Mouse (Mus musculus): ENCODE measurements around the gene Wdr66. TPM values are rescaled to one million over a fixed set of nuclear protein-coding genes. Genes with fewer than 3 reads are reported as not detected.

Wdr66 gene
- polyA plus RNA-seq, 1 experiment from 2014 or later: 1.1 TPM

GRCm38 (mm10) chr5:123301780-123302521, 50.0 kb downstream of the Wdr66 start:
- whole genome bisulfite sequencing: 79% methylated on average over 20 of the region's 20 CpGs

GRCm38 (mm10) chr5:123307630-123308282, 55.9 kb downstream of the Wdr66 start:
- H3K4me1 ChIP-seq (ENCODE audit: control insufficient read depth, insufficient read depth, low read length): no peaks in the 10 kb centered on the region
- H3K9me3 ChIP-seq (replicated peaks; ENCODE audit: control insufficient read depth, low read length): no peaks in the 10 kb centered on the region
- ATAC-seq (ENCODE audit: insufficient read depth, low FRiP score): no peak
- no peak overlapping the region for H3K9ac ChIP-seq (ENCODE audit: low read length)
- WGBS: 74% methylated on average over 18 of the region's 18 CpGs
- H3K27ac ChIP-seq (ENCODE audit: low read length): no peak overlapping the region
- no peak overlapping the region for H3K4me3 ChIP-seq (replicated peaks; ENCODE audit: low read length)
- H3K36me3 ChIP-seq (ENCODE audit: control insufficient read depth, insufficient read depth, low read length): no peaks in the 10 kb centered on the region
- H3K27me3 ChIP-seq (ENCODE audit: control insufficient read depth, insufficient read depth, low read length): no peaks in the 10 kb centered on the region
- no peak overlapping the region for H3K4me2 ChIP-seq (ENCODE audit: low read depth, low read length)

More at GRCm38 (mm10) chr5:123301780-123302521, 50.0 kb downstream of the Wdr66 start:
- Histone ChIP-seq H3K4me1 (ENCODE audit: control insufficient read depth, insufficient read depth, low read length) (no peaks in the 10 kb centered on the region), H3K9ac (ENCODE audit: low read length) (no peak overlapping the region), H3K9me3 (replicated peaks; ENCODE audit: control insufficient read depth, low read length) (no peaks in the 10 kb centered on the region), H3K4me2 (ENCODE audit: low read depth, low read length) (no peak overlapping the region), H3K36me3 (ENCODE audit: control insufficient read depth, insufficient read depth, low read length) (no peaks in the 10 kb centered on the region), H3K4me3 (replicated peaks; ENCODE audit: low read length) (no peak overlapping the region), H3K27ac (ENCODE audit: low read length) (no peak overlapping the region), H3K27me3 (ENCODE audit: control insufficient read depth, insufficient read depth, low read length) (no peaks in the 10 kb centered on the region)
- no peak for ATAC-seq (ENCODE audit: insufficient read depth, low FRiP score)

- Histone ChIP-seq H3K27me3 (ENCODE audit: control insufficient read depth, insufficient read depth, low read length) (no peaks in the 10 kb centered on the region), H3K9me3 (replicated peaks; ENCODE audit: control insufficient read depth, low read length) (no peaks in the 10 kb centered on the region), H3K36me3 (ENCODE audit: control insufficient read depth, insufficient read depth, low read length) (no peaks in the 10 kb centered on the region), H3K4me3 (replicated peaks; ENCODE audit: low read length) (no peak overlapping the region), H3K4me1 (ENCODE audit: control insufficient read depth, insufficient read depth, low read length) (no peaks in the 10 kb centered on the region), H3K27ac (ENCODE audit: low read length) (no peak overlapping the region), H3K4me2 (ENCODE audit: low read depth, low read length) (0 out of 2 replicates have a peak overlapping the region, but pooled peaks have one; percentile 7), H3K9ac (ENCODE audit: low read length) (no peak overlapping the region)
- peak; percentile 29; the same call in 1 of the 2 replicates for ATAC-seq (ENCODE audit: insufficient read depth, low FRiP score)
- 33% methylated on average over 10 of the region's 10 CpGs for WGBS
These were observed 57.9 kb downstream of the Wdr66 start for GRCm38 (mm10) chr5:123309816-123310215.

GRCm38 (mm10) chr5:123310221-123310620, 58.3 kb downstream of the Wdr66 start:
- Histone ChIP-seq H3K27me3 (ENCODE audit: control insufficient read depth, insufficient read depth, low read length) (no peaks in the 10 kb centered on the region), H3K9me3 (replicated peaks; ENCODE audit: control insufficient read depth, low read length) (no peaks in the 10 kb centered on the region), H3K27ac (ENCODE audit: low read length) (no peak overlapping the region), H3K4me3 (replicated peaks; ENCODE audit: low read length) (no peak overlapping the region), H3K9ac (ENCODE audit: low read length) (no peak overlapping the region), H3K4me1 (ENCODE audit: control insufficient read depth, insufficient read depth, low read length) (no peaks in the 10 kb centered on the region), H3K36me3 (ENCODE audit: control insufficient read depth, insufficient read depth, low read length) (no peaks in the 10 kb centered on the region), H3K4me2 (ENCODE audit: low read depth, low read length) (0 out of 2 replicates have a peak overlapping the region, but pooled peaks have one; percentile 7)
- 39% methylated on average over 7 of the region's 7 CpGs for WGBS
- ATAC-seq (ENCODE audit: insufficient read depth, low FRiP score): no peak

- Histone ChIP-seq H3K36me3 (ENCODE audit: control insufficient read depth, insufficient read depth, low read length) (no peaks in the 10 kb centered on the region), H3K27me3 (ENCODE audit: control insufficient read depth, insufficient read depth, low read length) (no peaks in the 10 kb centered on the region), H3K4me1 (ENCODE audit: control insufficient read depth, insufficient read depth, low read length) (no peaks in the 10 kb centered on the region; the same call in 1 of the 2 replicates), H3K9ac (ENCODE audit: low read length) (no peak overlapping the region), H3K27ac (ENCODE audit: low read length) (no peak overlapping the region), H3K4me2 (ENCODE audit: low read depth, low read length) (no peak overlapping the region), H3K4me3 (replicated peaks; ENCODE audit: low read length) (no peak overlapping the region), H3K9me3 (replicated peaks; ENCODE audit: control insufficient read depth, low read length) (no peaks in the 10 kb centered on the region)
- 41% methylated on average over 12 of the region's 12 CpGs for WGBS
- ATAC-seq (ENCODE audit: insufficient read depth, low FRiP score): no peak
These were observed 61.2 kb downstream of the Wdr66 start for GRCm38 (mm10) chr5:123313058-123313630.

GRCm38 (mm10) chr5:123313851-123314380, 62.0 kb downstream of the Wdr66 start:
- H3K36me3 ChIP-seq (ENCODE audit: control insufficient read depth, insufficient read depth, low read length): no peaks in the 10 kb centered on the region
- ATAC-seq (ENCODE audit: insufficient read depth, low FRiP score): no peak
- no peaks in the 10 kb centered on the region for H3K27me3 ChIP-seq (ENCODE audit: control insufficient read depth, insufficient read depth, low read length)
- H3K27ac ChIP-seq (ENCODE audit: low read length): no peak overlapping the region
- no peak overlapping the region for H3K9ac ChIP-seq (ENCODE audit: low read length)
- H3K4me2 ChIP-seq (ENCODE audit: low read depth, low read length): no peak overlapping the region
- H3K4me3 ChIP-seq (replicated peaks; ENCODE audit: low read length): no peak overlapping the region
- no peaks in the 10 kb centered on the region; the same call in 1 of the 2 replicates for H3K4me1 ChIP-seq (ENCODE audit: control insufficient read depth, insufficient read depth, low read length)
- 49% methylated on average over 11 of the region's 11 CpGs for WGBS
- H3K9me3 ChIP-seq (replicated peaks; ENCODE audit: control insufficient read depth, low read length): no peaks in the 10 kb centered on the region

- no peak overlapping the region for H3K9ac ChIP-seq (ENCODE audit: low read length)
- H3K4me1 ChIP-seq (ENCODE audit: control insufficient read depth, insufficient read depth, low read length): no peaks in the 10 kb centered on the region; the same call in 1 of the 2 replicates
- no peaks in the 10 kb centered on the region for H3K9me3 ChIP-seq (replicated peaks; ENCODE audit: control insufficient read depth, low read length)
- WGBS: 42% methylated on average over 10 of the region's 10 CpGs
- ATAC-seq (ENCODE audit: insufficient read depth, low FRiP score): no peak
- no peaks in the 10 kb centered on the region for H3K36me3 ChIP-seq (ENCODE audit: control insufficient read depth, insufficient read depth, low read length)
- H3K27ac ChIP-seq (ENCODE audit: low read length): no peak overlapping the region
- no peak overlapping the region for H3K4me3 ChIP-seq (replicated peaks; ENCODE audit: low read length)
- H3K27me3 ChIP-seq (ENCODE audit: control insufficient read depth, insufficient read depth, low read length): no peaks in the 10 kb centered on the region
- H3K4me2 ChIP-seq (ENCODE audit: low read depth, low read length): no peak overlapping the region
These were observed 63.4 kb downstream of the Wdr66 start for GRCm38 (mm10) chr5:123315219-123315866.

- Histone ChIP-seq H3K4me1 (ENCODE audit: control insufficient read depth, insufficient read depth, low read length) (no peaks in the 10 kb centered on the region; the same call in 1 of the 2 replicates), H3K9me3 (replicated peaks; ENCODE audit: control insufficient read depth, low read length) (no peaks in the 10 kb centered on the region), H3K4me3 (replicated peaks; ENCODE audit: low read length) (peak overlapping the region; percentile 41), H3K27me3 (ENCODE audit: control insufficient read depth, insufficient read depth, low read length) (no peaks in the 10 kb centered on the region), H3K9ac (ENCODE audit: low read length) (peak overlapping the region; percentile 64), H3K27ac (ENCODE audit: low read length) (no peak overlapping the region), H3K36me3 (ENCODE audit: control insufficient read depth, insufficient read depth, low read length) (no peaks in the 10 kb centered on the region), H3K4me2 (ENCODE audit: low read depth, low read length) (peak overlapping the region; percentile 59)
- WGBS: 14% methylated on average over 6 of the region's 6 CpGs
- ATAC-seq (ENCODE audit: insufficient read depth, low FRiP score): no peak
These were observed 66.1 kb downstream of the Wdr66 start for GRCm38 (mm10) chr5:123317992-123318391.

All from stomach, embryonic 16.5 days (tissue).